Mouse (Mus musculus) forebrain, embryonic 15.5 days (tissue): ENCODE measurements around the gene Hoxa1. TPM values are rescaled to one million over a fixed set of nuclear protein-coding genes. Genes with fewer than 3 reads are reported as not detected.

Source experiments
- ATAC-seq: fragments of 200-750 bp; cut with Nextera tagmentation; replicated peaks from 2 replicates; pipeline ENCODE4 v1.8.0; 2017; ENCODE audit warnings: mild to moderate bottlenecking, moderate TSS enrichment, moderate library complexity
- H3K27ac ChIP-seq: fragments of 300-500 bp; sonication (generic); replicated peaks from 2 replicates; pipeline ENCODE4 v1.5.1; 2015; ENCODE audit warnings: mild to moderate bottlenecking, inconsistent platforms
- H3K27me3 ChIP-seq: fragments of 300-500 bp; sonication (generic); 2 replicates; pipeline ENCODE4 v1.6.1; 2015; ENCODE audit warnings: inconsistent platforms
- H3K36me3 ChIP-seq: fragments of 300-500 bp; sonication (generic); 2 replicates; pipeline ENCODE4 v1.6.1; 2015; ENCODE audit warnings: mild to moderate bottlenecking, inconsistent platforms
- H3K4me1 ChIP-seq: fragments of 300-500 bp; sonication (generic); 2 replicates; pipeline ENCODE4 v1.6.1; 2015; ENCODE audit warnings: inconsistent platforms
- H3K4me2 ChIP-seq: fragments of 300-500 bp; sonication (generic); replicated peaks from 2 replicates; pipeline ENCODE4 v1.6.1; 2015; ENCODE audit warnings: mild to moderate bottlenecking, inconsistent platforms
- H3K4me3 ChIP-seq: fragments of 300-500 bp; sonication (generic); 2 replicates; pipeline ENCODE4 v1.5.1; 2015; ENCODE audit warnings: mild to moderate bottlenecking, inconsistent platforms
- H3K9ac ChIP-seq: fragments of 300-500 bp; sonication (generic); replicated peaks from 2 replicates; pipeline ENCODE4 v1.6.1; 2015; ENCODE audit warnings: mild to moderate bottlenecking, inconsistent platforms
- H3K9me3 ChIP-seq: fragments of 300-500 bp; sonication (generic); 2 replicates; pipeline ENCODE4 v1.6.1; 2016; ENCODE audit warnings: inconsistent platforms
- WGBS: fragments of 180-500 bp; shearing (Covaris S2); methylation state at CpG from one replicate; pipeline ENCODE4 v1.1.7; 2015; ENCODE audit warnings: mixed read lengths; 5-methylcytosine and 5-hydroxymethylcytosine counted together
- polyA plus RNA-seq: library from polyadenylated mRNA; unstranded; fragments of >200 nt; fragmentation: Nextera tagmentation; extraction: Ambion mirVana; gene quantifications from 2 replicates; pipeline ENCODE4 v1.2.1, GENCODE M21; 2015

Hoxa1 gene
- polyA plus RNA-seq, 1 experiment from 2014 or later = not detected

DNA sequence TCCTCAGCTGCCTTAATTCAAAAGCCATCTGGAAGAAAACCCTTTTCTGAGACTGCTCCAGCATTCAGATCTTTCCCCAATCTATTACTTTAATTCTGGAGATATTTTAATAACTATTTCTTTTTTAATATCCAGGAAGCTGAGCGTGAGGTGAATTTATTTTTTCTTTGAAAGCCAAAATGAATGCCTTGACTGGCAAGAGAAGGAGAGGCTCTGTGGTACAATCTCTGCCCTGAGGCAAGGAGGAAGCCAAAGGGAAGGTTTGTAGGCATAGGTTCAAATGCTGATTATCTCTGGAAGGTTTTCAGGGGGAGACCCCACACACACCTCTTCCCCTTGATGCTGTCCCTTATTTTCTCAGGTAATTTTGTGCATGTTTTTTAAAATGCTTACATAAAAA lies 9.1 kb upstream of the Hoxa1 start:
- no peaks in the 10 kb centered on the region for H3K9me3 ChIP-seq
- ATAC-seq = no peak
- H3K36me3 ChIP-seq = no peaks in the 10 kb centered on the region
- no peaks in the 10 kb centered on the region for H3K4me1 ChIP-seq
- no peak overlapping the region for H3K4me3 ChIP-seq
- 11% methylated on average over 1 of the region's 1 CpGs for WGBS
- H3K9ac ChIP-seq = no peak overlapping the region
- H3K27ac ChIP-seq = no peak overlapping the region
- no peak overlapping the region for H3K4me2 ChIP-seq
- H3K27me3 ChIP-seq = peaks cover 95% of the 10 kb centered on the region

DNA sequence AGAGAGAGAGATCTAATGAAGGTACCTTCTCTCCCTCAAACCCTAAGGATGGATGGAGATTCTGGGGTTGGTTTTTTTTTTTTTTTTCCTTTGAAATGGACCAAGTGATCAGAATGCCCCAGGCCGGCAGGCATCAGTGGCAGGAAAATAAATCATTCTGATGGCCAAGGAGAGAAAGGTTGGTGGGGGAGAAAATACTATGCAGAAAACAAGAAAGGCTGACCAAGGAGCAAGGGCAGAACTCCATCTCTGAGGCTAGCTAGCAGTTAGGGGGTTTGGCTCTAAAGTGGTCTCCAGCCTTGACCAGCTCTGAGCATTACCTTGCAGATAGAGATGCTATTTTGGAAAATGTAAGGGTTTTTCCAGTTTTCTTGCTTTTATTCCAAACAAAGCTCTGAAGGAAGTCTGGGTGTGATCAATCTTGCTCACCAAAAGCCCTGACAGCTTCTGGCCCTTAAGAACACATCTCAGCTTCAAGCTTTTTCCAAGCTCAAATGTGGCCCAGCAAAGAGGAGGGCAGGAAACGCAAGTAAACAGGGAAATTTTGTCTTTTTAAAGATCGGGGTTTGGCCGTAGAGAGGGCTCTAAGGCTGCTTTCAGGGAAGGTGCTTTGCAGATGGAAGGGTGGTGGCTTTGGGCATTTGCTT lies 8.4 kb upstream of the Hoxa1 start:
- ATAC-seq = no peak
- no peak overlapping the region for H3K4me2 ChIP-seq
- peaks cover 95% of the 10 kb centered on the region for H3K27me3 ChIP-seq
- no peak overlapping the region for H3K4me3 ChIP-seq
- H3K27ac ChIP-seq = no peak overlapping the region
- no peak overlapping the region for H3K9ac ChIP-seq
- H3K4me1 ChIP-seq = no peaks in the 10 kb centered on the region
- H3K9me3 ChIP-seq = no peaks in the 10 kb centered on the region
- WGBS = 2% methylated on average over 4 of the region's 4 CpGs
- no peaks in the 10 kb centered on the region for H3K36me3 ChIP-seq

DNA sequence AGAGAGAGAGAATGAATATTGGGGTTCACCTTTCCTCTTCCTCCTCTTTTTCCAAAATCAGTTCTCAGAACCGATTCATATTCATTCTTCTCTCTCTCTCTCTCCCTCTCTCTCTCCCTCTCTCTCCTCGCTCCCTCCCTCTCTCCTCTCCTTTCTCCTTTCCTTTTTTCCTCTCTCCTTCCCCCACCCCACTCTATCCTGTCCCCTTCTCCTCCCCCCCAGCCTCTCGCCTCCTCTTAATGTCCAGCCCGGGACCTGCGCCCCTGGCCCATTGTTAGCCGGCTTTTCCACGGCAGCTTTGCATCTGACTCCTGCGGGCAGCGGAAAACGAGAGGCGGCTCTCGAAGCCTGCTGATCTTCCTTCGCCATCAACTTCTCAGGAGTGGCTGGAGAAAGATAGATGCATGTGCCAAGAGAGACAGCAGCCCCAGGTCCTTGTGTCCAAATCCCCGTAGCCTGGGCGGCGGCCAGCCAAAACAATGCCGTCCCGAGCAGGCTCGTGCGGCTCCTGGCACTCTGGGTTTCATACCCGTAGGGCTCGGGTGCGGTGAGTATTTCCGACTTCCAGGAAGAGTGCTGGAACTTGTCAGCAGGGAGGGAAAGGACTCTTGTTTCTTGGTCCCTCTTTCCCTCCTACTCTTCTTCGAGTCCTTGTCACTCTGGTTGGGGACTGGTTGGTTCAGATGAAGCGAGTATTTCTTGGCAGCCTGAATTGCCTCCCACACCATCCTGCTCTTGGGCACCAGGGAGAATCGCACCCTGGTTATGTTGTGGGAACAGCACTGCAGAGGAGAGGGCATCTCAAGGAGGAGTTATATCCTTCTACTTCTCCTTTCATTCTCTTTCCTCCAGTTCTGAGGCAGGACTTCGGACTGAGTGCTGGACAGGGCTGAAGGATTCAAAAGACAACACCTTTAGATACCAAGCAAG lies 7.6 kb upstream of the Hoxa1 start:
- no peaks in the 10 kb centered on the region for H3K9me3 ChIP-seq
- H3K27me3 ChIP-seq = peaks cover 93% of the 10 kb centered on the region
- WGBS = 1% methylated on average over 28 of the region's 28 CpGs
- no peak overlapping the region for H3K27ac ChIP-seq
- no peak overlapping the region for H3K9ac ChIP-seq
- H3K4me3 ChIP-seq = no peak overlapping the region
- ATAC-seq = no peak
- no peak overlapping the region for H3K4me2 ChIP-seq
- no peaks in the 10 kb centered on the region for H3K4me1 ChIP-seq
- no peaks in the 10 kb centered on the region for H3K36me3 ChIP-seq

DNA sequence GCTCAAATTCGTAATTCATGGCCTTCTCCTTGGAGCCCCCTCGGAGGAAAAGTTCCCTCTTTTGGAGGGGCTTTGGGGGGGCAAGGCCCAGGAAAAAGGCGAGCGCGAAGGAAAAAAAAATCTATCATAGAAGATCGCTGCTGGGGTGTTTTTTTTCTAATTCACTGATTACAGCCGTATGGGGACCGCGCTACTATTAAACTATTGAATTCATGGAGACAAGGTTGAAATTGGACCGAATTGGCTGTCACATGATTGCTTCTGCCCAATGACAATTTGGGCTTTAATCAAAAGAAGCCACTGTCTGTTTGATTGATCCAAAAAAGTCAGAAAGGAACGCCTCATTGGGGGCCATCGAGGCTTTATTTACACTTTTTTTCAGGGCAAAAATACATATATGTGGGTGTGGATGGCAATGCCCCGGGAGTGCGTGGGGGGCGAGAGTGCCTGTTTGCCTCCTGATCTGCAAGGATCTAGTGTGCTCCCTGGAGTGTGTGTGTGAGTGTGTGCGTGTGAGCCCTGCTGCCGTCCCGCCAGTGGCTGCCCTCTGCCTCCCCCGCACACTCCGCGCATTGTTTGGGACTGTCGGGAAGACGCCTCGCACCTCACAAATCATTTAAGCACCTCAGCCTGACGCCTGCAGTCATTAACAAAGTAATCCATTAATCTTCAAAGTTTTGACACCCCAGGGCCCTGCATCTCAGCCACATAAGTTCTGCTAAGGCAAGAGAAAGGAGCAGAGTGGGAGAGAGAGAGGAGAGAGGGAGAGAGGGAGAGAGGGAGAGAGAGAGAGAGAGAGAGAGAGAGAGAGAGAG lies 6.7 kb upstream of the Hoxa1 start, which contains the start of gene Hoxa2:
Hoxa2 (minus strand) TSS at position 206 of the 815 bp plus-strand sequence.
- Histone ChIP-seq H3K27ac (no peak within 1 kb of the TSS), H3K4me1 (no peaks in the 10 kb centered on the region), H3K36me3 (no peaks in the 10 kb centered on the region), H3K27me3 (peaks cover 93% of the 10 kb centered on the region), H3K4me3 (no peak within 1 kb of the TSS), H3K9me3 (no peaks in the 10 kb centered on the region), H3K9ac (no peak within 1 kb of the TSS), H3K4me2 (no peak within 1 kb of the TSS)
- WGBS = under 1% methylated on average over 25 of the region's 25 CpGs
- ATAC-seq = no peak

DNA sequence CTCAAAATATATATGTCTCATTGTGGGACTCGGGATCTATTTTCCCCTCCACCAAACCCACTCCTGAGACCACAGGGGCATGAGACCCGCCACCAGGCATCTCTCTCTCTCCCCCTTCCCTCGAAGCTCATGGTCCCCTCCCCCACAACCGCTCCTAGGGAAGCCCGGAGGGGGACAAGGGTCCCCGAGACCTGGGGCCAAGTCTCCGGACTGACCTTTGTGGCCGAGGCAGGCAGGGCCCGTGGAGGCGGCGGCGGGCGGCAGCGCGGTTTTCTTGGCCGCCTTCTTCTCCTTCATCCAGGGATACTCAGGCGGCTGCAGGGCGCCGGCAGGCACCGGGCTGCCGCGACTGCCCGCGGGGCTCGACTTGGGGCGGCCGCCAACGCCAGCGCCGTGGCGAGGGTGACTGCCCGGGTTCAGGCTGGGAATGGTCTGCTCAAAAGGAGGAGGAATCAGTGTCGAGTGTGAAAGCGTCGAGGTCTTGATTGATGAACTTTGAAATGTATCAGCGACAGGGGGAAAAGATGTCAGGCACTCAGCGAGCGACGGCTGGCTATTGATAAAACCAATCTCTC lies 6.0 kb upstream of the Hoxa1 start:
- under 1% methylated on average over 39 of the region's 39 CpGs for WGBS
- no peak overlapping the region for H3K4me2 ChIP-seq
- H3K9me3 ChIP-seq = no peaks in the 10 kb centered on the region
- no peak overlapping the region for H3K9ac ChIP-seq
- no peak for ATAC-seq
- H3K4me1 ChIP-seq = no peaks in the 10 kb centered on the region
- no peak overlapping the region for H3K4me3 ChIP-seq
- H3K27me3 ChIP-seq = peaks cover 94% of the 10 kb centered on the region
- H3K27ac ChIP-seq = no peak overlapping the region
- no peaks in the 10 kb centered on the region for H3K36me3 ChIP-seq

DNA sequence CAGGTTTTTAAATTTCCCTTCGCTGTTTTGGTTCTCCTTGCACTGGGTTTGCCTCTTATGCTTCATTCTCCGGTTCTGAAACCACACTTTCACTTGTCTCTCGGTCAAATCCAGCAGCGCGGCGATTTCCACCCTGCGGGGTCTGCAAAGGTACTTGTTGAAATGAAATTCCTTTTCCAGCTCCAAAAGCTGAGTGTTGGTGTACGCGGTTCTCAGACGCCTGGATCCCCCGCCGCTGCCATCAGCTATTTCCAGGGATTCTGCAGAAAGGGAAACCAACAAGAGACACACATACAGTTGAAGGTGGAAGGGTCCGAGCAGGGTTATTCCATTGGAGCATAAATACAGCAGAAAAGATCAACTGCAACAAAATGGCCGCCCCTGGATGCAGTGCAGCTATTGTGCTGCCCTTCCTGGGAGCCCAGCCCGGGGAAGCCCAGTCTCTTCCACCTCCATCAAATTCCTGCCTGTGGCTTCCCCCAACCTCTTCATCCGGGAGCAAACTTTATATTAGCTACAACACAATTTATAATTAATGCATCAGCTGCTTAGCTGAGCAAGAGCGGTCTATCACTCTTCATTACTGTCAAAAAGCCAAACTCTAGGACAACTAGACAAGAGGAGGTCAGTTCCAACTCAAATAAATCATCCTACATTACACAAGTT lies 5.4 kb upstream of the Hoxa1 start:
- H3K4me1 ChIP-seq = peaks cover 6% of the 10 kb centered on the region
- no peak overlapping the region for H3K9ac ChIP-seq
- H3K27ac ChIP-seq = no peak overlapping the region
- H3K4me3 ChIP-seq = no peak overlapping the region
- no peaks in the 10 kb centered on the region for H3K9me3 ChIP-seq
- H3K27me3 ChIP-seq = peaks cover 95% of the 10 kb centered on the region
- under 1% methylated on average over 17 of the region's 17 CpGs for WGBS
- ATAC-seq = no peak
- H3K36me3 ChIP-seq = no peaks in the 10 kb centered on the region
- no peak overlapping the region for H3K4me2 ChIP-seq

DNA sequence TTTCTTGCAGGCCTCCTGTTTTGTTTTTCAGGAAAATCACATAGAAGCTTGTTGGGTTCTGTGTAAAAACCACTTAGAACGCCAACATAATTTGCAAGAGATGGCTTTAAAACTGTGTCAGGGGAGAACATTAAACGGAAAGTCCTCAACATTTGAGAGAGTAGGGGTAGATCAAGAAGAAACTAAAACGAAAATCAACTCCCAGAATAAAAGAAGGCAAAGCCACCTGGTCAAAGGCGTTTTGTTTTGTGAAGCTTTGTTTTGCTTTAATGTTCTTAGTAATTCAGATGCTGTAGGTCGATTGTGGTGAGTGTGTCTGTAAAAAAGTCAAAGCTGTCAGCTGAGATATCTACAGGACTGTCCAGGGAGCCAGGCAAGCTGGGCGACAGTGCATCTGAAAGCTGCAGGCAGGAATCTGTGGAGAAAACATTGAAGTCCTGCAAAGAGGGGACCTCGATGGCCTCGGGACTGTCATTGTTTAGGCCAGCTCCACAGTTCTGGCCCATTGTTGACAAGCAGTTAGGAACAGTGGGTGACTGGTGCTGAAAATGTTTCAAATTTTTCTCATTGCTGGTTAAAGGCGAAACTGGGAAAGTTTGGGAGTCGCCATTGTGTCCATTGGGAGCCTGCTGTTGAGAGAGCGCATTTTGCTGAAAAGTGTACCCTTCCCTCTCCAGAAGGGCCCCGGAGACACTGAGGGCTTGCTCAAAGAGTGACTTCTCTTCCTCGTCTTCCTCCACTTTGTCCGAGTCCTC lies 4.7 kb upstream of the Hoxa1 start:
- Histone ChIP-seq H3K4me2 (no peak overlapping the region), H3K9ac (no peak overlapping the region), H3K27me3 (peaks cover 95% of the 10 kb centered on the region), H3K4me3 (no peak overlapping the region), H3K27ac (no peak overlapping the region), H3K36me3 (no peaks in the 10 kb centered on the region), H3K9me3 (no peaks in the 10 kb centered on the region), H3K4me1 (peaks cover 13% of the 10 kb centered on the region)
- ATAC-seq = no peak
- 1% methylated on average over 14 of the region's 14 CpGs for WGBS

DNA sequence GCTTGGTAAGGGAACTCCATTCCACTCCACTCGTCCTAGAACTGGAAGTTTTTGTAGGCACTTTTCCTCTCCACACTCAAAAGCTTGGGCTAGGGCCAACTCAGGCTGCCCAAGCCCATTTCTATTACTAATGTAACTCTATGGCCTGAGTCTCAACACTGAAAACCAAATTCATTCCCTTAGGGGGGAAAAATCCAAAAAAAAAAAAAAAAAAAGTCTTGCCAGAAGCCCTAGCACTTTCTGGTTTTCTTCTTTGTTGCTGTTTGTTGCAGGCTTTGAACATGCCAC lies 3.9 kb upstream of the Hoxa1 start:
- Histone ChIP-seq H3K36me3 (no peaks in the 10 kb centered on the region), H3K9me3 (no peaks in the 10 kb centered on the region), H3K27me3 (peaks cover 95% of the 10 kb centered on the region), H3K4me1 (peaks cover 14% of the 10 kb centered on the region), H3K27ac (no peak overlapping the region), H3K9ac (no peak overlapping the region), H3K4me3 (no peak overlapping the region), H3K4me2 (no peak overlapping the region)
- no peak for ATAC-seq
- WGBS = 7% methylated on average over 1 of the region's 1 CpGs

DNA sequence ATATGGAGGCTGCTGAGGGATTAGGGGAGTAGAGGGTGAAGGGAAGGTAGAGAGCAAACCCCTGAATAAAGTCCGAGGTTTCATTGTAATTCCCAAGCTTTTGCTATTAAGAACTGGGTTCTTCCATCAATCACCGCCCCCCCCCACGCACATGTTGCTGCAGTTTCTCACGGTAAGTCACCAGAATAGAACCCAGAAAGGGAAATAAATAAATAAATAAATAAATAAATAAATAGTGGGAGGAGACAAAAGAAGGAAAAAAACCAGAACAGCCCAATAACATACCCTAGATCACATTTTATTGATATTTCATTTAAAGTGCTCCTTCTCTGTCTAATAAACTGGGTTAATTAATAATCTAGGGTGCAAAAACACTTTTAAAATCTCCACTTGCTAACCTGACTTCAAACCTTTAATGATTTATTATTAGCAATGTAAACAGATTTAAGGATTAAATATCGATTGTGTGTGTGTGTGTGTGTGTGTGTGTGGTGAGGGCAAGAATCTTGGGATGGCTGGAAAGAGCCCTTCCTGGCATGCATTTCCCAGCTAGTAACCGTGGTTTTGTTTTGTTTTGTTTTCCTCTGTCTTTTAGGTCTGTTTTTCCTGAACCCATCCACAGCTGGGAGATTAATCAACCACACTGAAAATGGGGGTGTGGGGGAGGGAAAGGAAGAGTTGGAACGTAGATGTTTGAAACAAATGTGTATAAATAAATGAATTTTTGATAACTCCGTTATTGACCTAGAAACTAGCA lies 3.4 kb upstream of the Hoxa1 start:
- no peak for ATAC-seq
- Histone ChIP-seq H3K36me3 (no peaks in the 10 kb centered on the region), H3K27me3 (peaks cover 95% of the 10 kb centered on the region), H3K4me2 (no peak overlapping the region), H3K9ac (no peak overlapping the region), H3K9me3 (no peaks in the 10 kb centered on the region), H3K4me1 (peaks cover 14% of the 10 kb centered on the region), H3K27ac (no peak overlapping the region), H3K4me3 (no peak overlapping the region)
- 1% methylated on average over 8 of the region's 8 CpGs for WGBS

DNA sequence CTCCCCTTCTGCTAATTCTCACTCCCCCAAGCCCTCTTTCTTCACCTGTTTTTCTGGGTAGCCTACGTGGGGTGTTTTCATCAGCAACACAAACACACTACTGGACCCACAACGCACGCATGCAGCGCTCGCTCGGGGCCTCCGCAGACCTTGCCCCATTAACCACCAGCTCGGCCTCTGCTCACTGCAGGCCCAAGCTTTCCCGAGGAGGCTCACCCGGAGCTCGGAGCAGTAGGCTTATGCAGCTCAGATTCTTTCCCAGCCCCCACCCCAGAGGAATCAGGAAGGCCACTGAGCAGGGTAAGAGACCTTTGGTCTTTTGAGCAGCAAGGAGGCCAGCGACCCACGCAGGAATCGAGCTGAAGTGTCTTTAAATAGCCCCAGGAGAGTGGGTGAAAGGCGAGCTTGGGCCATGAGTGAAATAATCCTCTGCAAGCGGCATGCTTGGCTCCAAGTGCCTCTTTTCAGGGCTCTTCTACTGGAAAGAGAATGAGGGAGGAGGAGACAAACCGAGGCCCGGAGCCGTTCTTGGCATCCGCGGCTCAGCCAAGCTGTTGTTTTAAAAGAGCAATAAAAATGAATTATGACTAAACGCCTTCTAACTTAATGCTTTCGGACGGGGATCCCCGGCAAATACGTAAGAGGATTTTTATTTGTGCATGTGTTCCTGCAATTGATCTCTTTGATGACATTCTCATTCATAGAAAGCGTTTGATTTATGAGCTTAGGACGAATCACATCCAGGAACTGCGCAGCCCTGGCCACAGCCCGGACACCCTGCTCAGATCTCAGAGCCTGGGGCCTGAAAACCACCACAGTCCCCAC lies 2.6 kb upstream of the Hoxa1 start:
- WGBS = 1% methylated on average over 30 of the region's 30 CpGs
- ATAC-seq = no peak
- H3K4me3 ChIP-seq = no peak overlapping the region
- H3K27ac ChIP-seq = no peak overlapping the region
- no peaks in the 10 kb centered on the region for H3K36me3 ChIP-seq
- no peak overlapping the region for H3K9ac ChIP-seq
- H3K4me2 ChIP-seq = no peak overlapping the region
- peaks cover 95% of the 10 kb centered on the region for H3K27me3 ChIP-seq
- H3K4me1 ChIP-seq = peaks cover 14% of the 10 kb centered on the region
- H3K9me3 ChIP-seq = no peaks in the 10 kb centered on the region
